Mouse (Mus musculus) liver, embryonic 11.5 days (tissue): Measurements from ENCODE around the gene Ubtd2. TPM values are rescaled to one million over a fixed set of nuclear protein-coding genes. Genes with fewer than 3 reads are reported as not detected.

Experiments
- ATAC-seq: fragments of 200-750 bp; cut with Nextera tagmentation; replicated peaks from 2 replicates; pipeline ENCODE4 v1.8.0; 2017; ENCODE audit warnings: moderate number of reproducible peaks, mild to moderate bottlenecking, moderate TSS enrichment, moderate library complexity; ENCODE audit not compliant: low FRiP score
- DNase-seq: peaks from one replicate; pipeline ENCODE4 v3.0.0-alpha.2; 2017; ENCODE audit warnings: low spot score
- H3K27ac ChIP-seq: fragments of 300-500 bp; sonication (generic); 2 replicates; pipeline ENCODE4 v1.5.1; 2014; ENCODE audit warnings: mild to moderate bottlenecking, low read depth, low read length, control low read depth
- H3K27me3 ChIP-seq: fragments of 300-500 bp; sonication (generic); replicated peaks from 2 replicates; pipeline ENCODE4 v1.6.1; 2014; ENCODE audit warnings: low read length, mixed read lengths; ENCODE audit not compliant: control insufficient read depth, insufficient read depth
- H3K36me3 ChIP-seq: fragments of 300-500 bp; sonication (generic); 2 replicates; pipeline ENCODE4 v1.6.1; 2014; ENCODE audit warnings: mild to moderate bottlenecking, low read length, moderate library complexity, mixed read lengths; ENCODE audit not compliant: control insufficient read depth, insufficient read depth
- H3K4me1 ChIP-seq: fragments of 300-500 bp; sonication (generic); replicated peaks from 2 replicates; pipeline ENCODE4 v1.6.1; 2014; ENCODE audit warnings: low read length, mixed read lengths; ENCODE audit not compliant: control insufficient read depth, insufficient read depth
- H3K4me2 ChIP-seq: fragments of 300-500 bp; sonication (generic); 2 replicates; pipeline ENCODE4 v1.6.1; 2014; ENCODE audit warnings: mild to moderate bottlenecking, control low read depth, moderate library complexity
- H3K4me3 ChIP-seq: fragments of 300-500 bp; sonication (generic); 2 replicates; pipeline ENCODE4 v1.5.1; 2014; ENCODE audit warnings: low read depth, low read length, control low read depth
- H3K9ac ChIP-seq: fragments of 300-500 bp; sonication (generic); 2 replicates; pipeline ENCODE4 v1.6.1; 2014; ENCODE audit warnings: low read depth, low read length, control low read depth
- H3K9me3 ChIP-seq: fragments of 300-500 bp; sonication (generic); 2 replicates; pipeline ENCODE4 v1.6.1; 2016; ENCODE audit warnings: low read length, inconsistent platforms, mixed read lengths; ENCODE audit not compliant: control insufficient read depth
- WGBS: fragments of 180-500 bp; shearing (Covaris S2); extraction: QIAGEN DNeasy Blood & Tissue Kit; methylation state at CpG from one replicate; pipeline ENCODE4 v1.1.7; 2014; 5-methylcytosine and 5-hydroxymethylcytosine counted together
- polyA plus RNA-seq: library from polyadenylated mRNA; unstranded; fragments of >200 nt; fragmentation: Nextera tagmentation; extraction: Ambion mirVana; gene quantifications from 2 replicates; pipeline ENCODE4 v1.2.1, GENCODE M21; 2014

Ubtd2 gene
- polyA plus RNA-seq = 21.1 and 23.2 TPM in 2 replicates

DNA sequence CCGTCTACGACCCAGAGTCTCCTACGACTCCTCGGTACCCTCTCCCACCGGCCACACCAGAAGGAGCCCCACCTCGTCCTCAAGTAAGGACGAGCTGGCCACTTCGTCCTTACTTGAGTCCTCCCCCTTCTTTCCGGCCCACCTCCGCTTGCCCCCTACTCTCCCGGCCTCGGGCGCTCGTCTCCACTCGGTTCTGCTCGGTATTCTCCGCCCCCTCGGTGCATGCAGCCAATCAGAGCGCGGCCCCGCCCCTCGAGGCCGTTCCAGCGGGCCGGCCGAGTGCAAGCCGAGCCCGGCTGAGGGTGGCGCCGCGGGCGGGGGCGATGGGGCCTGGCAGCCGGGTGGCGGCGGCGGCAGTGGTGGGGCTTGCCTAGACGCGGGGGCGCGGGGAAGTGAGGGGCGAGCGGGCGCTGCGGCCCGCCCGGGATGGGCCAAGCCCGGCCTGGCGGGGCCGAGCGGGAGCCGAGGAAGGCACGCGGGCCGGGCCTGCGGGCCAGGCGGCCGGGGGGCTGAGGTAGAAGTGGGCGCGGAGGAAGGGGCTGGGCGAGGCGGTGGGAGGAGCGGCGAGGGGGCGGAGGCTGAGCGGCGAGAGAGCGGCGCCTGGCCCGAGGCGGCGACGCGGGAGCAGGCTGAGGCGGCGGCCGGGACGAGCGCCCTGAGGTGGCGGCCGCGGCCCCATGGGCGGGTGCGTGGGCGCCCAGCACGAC, at the start of gene Ubtd2:
Ubtd2 (plus strand) TSS at position 571 of the 707 bp plus-strand sequence.
- peak within 1 kb of the TSS; percentile 98 for H3K4me2 ChIP-seq
- H3K4me3 ChIP-seq = peak within 1 kb of the TSS; percentile 79
- no peaks in the 10 kb centered on the region for H3K27me3 ChIP-seq
- no peaks in the 10 kb centered on the region; the same call in 1 of the 2 replicates for H3K4me1 ChIP-seq
- H3K27ac ChIP-seq = peak within 1 kb of the TSS; percentile 60
- WGBS = under 1% methylated on average over 81 of the region's 86 CpGs
- H3K9me3 ChIP-seq = no peaks in the 10 kb centered on the region
- H3K36me3 ChIP-seq = no peaks in the 10 kb centered on the region
- DNase-seq (peak; percentile 98), ATAC-seq (peak; percentile 96)
- peak within 1 kb of the TSS; percentile 87 for H3K9ac ChIP-seq

DNA sequence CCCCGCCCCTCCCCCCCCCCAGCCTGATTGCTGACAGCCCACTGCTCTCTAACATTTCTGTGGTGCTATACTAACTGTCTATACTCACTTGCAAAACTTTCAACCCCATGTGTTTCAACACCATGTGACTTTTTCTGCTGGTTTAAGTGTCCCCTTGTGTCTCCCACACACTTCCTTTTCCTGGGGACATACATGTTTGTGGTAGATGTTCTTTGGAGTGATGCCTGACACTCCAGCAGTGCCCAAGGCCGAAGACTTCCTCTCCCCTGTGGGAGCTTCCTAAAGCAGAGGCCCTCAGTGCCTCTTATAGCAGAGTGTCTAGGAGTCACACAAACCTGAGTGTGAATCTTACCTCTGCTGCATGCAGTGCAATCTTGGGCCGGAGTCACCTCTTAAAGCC, 47.3 kb upstream of the Ubtd2 start:
- H3K36me3 ChIP-seq = no peaks in the 10 kb centered on the region
- H3K4me2 ChIP-seq = no peak overlapping the region
- H3K27me3 ChIP-seq = no peaks in the 10 kb centered on the region
- no peaks in the 10 kb centered on the region for H3K9me3 ChIP-seq
- H3K4me1 ChIP-seq = no peaks in the 10 kb centered on the region
- ATAC-seq = no peak
- WGBS = 61% methylated on average over 3 of the region's 3 CpGs
- H3K9ac ChIP-seq = no peak overlapping the region
- DNase-seq = no peak
- H3K4me3 ChIP-seq = no peak overlapping the region
- H3K27ac ChIP-seq = no peak overlapping the region

DNA sequence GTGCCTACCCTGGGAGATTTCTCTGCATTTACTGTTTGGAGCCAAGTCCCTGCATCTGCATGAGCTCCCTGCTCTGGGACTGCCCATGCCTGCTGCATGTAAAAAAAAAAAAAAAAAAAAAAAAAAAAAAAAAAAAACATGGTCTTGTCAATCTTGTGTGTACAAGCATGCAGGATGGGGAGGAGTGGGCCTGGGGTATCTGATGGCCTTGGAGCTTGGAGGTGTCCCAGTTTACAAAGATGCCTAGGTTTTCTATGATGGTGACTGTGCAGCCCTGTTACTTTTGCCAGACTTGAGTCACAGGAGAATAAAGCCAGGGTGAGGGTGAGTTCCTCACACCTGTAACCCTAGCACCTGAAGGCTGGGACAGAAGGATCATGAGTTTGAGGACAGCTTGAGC, 46.1 kb upstream of the Ubtd2 start:
- Histone ChIP-seq H3K4me2 (no peak overlapping the region), H3K4me1 (no peaks in the 10 kb centered on the region), H3K4me3 (no peak overlapping the region), H3K36me3 (peaks cover 2% of the 10 kb centered on the region; the same call in 1 of the 2 replicates), H3K9ac (no peak overlapping the region), H3K9me3 (no peaks in the 10 kb centered on the region), H3K27me3 (no peaks in the 10 kb centered on the region), H3K27ac (no peak overlapping the region)
- DNase-seq (no peak), ATAC-seq (no peak)

DNA sequence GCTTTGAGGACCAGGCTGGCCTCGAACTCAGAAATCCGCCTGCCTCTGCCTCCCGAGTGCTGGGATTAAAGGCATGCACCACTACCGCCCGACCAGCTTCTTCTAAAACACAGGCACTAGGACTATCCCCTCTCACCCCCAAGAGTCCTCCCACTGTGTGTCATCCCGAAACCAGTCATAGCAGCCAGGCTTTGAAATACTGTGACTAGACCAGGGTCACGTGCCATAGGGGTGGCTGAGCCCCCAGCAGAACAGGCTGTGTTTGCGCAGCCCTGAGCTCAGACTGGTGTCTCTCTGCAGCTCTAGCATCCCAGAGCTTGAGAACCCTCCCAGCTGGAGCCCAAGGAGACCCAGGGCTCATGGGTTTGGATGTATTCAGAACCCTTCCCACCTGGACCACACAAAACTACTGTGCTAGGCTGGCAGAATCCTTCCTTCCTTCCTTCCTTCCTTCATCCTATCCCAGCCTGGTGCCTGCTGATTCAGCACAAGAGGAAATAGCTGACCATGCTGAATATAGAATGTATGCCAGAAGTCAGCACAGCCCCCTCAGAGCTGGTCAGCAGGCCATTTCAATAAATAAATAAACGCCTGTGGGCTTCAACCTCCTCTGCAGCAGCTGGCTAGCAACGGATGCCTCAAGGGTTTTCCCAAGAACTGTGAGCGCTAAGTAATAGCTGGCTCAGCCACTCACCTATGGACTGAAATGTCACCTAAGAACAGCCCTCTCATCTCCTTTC, 45.2 kb upstream of the Ubtd2 start:
- H3K4me2 ChIP-seq = no peak overlapping the region
- H3K27me3 ChIP-seq = no peaks in the 10 kb centered on the region
- WGBS = 82% methylated on average over 11 of the region's 11 CpGs
- no peak overlapping the region for H3K4me3 ChIP-seq
- no peak overlapping the region for H3K27ac ChIP-seq
- no peaks in the 10 kb centered on the region for H3K9me3 ChIP-seq
- H3K9ac ChIP-seq = no peak overlapping the region
- ATAC-seq = no peak
- no peak for DNase-seq
- H3K4me1 ChIP-seq = no peaks in the 10 kb centered on the region
- peaks cover 2% of the 10 kb centered on the region; the same call in 1 of the 2 replicates for H3K36me3 ChIP-seq

DNA sequence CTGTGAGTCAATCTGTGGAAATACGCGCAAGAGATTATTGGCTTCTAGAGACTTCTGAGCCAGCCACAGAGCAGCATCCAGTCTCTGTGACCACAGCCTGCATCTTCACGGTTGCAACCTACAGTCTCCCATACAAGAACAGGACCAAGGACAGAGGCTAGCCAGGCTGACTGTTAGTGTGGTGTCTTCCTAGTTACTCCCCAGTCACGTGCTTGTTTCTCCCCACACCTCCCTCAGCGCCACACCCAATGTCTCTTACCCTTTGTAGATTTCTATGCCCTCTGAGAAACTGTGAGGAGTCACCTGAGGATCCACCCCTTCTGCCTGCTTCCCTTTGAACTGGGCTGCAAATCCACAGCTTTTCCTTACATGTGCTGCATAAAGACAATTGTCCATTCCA, 35.2 kb upstream of the Ubtd2 start:
- no peaks in the 10 kb centered on the region for H3K9me3 ChIP-seq
- DNase-seq (no peak), ATAC-seq (no peak)
- no peak overlapping the region for H3K4me3 ChIP-seq
- H3K36me3 ChIP-seq = peaks cover 12% of the 10 kb centered on the region; the same call in 1 of the 2 replicates
- no peak overlapping the region for H3K9ac ChIP-seq
- H3K4me1 ChIP-seq = no peaks in the 10 kb centered on the region
- H3K27ac ChIP-seq = no peak overlapping the region
- WGBS = 77% methylated on average over 5 of the region's 5 CpGs
- H3K27me3 ChIP-seq = no peaks in the 10 kb centered on the region
- no peak overlapping the region for H3K4me2 ChIP-seq

DNA sequence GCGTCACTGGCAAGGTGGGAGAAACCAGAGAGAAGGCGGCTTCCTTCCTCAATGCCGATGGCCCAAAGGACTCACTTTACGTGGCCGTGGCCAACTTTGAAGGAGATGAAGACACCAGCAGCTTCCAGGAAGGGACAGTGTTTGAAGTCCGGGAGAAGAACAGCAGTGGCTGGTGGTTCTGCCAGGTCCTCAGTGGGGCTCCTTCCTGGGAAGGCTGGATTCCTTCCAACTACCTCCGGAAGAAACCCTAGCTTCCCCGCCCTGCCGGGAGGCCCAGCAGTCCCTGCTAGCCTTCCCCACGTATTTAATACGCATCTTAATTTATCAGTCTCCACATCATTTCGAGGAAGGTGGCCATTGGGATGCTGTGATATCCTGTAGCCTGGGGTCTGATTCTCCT, 31.9 kb upstream of the Ubtd2 start:
- no peak overlapping the region for H3K4me2 ChIP-seq
- DNase-seq = no peak
- no peaks in the 10 kb centered on the region for H3K9me3 ChIP-seq
- no peak overlapping the region for H3K9ac ChIP-seq
- no peaks in the 10 kb centered on the region for H3K27me3 ChIP-seq
- H3K27ac ChIP-seq = no peak overlapping the region
- peaks cover 12% of the 10 kb centered on the region; the same call in 1 of the 2 replicates for H3K36me3 ChIP-seq
- no peak for ATAC-seq
- 85% methylated on average over 12 of the region's 12 CpGs for WGBS
- H3K4me3 ChIP-seq = no peak overlapping the region
- no peaks in the 10 kb centered on the region for H3K4me1 ChIP-seq

DNA sequence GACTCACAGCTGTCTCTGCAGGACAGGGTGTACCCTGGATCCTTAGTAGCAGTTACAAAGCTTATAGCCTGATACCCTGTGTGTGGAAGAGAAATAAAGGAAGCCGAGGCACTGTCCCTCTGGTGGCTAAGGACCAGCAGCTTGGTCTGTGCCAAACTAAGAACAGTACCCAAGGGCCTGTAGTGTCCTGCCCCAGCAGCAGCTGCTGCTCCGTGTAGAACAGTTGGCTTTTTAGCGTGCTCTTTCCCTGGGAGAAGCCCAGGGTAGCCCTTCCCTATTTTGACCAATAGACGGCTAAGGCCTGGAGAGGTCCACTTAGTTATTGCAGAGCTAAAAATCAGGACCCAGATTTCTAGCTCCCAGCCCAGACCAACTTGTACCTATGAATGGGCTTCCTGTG, 30.6 kb upstream of the Ubtd2 start:
- Histone ChIP-seq H3K36me3 (peaks cover 12% of the 10 kb centered on the region; the same call in 1 of the 2 replicates), H3K9me3 (no peaks in the 10 kb centered on the region), H3K4me3 (no peak overlapping the region), H3K27ac (no peak overlapping the region), H3K9ac (no peak overlapping the region), H3K4me1 (no peaks in the 10 kb centered on the region), H3K27me3 (no peaks in the 10 kb centered on the region), H3K4me2 (no peak overlapping the region)
- ATAC-seq (no peak), DNase-seq (no peak)
- 71% methylated on average over 4 of the region's 4 CpGs for WGBS

DNA sequence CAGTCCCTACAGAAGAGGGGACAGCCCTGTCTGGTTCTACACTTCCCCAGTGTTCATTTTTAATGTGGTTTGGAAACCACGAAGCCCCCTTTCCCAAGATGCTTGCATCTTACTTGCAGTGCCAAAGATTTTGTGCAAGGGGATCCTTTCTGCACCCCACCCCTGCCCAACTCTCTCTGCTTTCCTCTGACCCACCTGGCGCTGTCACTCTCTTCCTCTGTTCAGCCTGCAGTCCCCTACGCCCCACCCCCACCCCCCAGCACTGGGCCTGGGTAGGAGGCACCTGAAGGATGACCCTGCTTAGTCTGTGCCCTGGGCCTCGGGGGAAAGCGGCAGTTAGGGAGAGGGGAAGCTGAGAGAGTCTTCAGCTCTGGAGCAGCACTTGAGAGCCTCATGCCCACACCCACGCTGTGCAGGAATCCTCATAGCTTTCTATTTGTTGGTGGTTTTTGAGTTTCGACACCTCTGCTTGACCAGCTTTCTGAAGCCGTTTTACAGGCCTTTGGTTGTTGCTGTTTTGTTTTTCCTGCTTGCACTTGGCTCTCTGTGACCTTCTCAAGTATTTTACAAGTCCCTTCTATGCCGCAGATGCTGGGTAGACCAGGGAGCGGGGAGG, 30.0 kb upstream of the Ubtd2 start:
- no peaks in the 10 kb centered on the region for H3K27me3 ChIP-seq
- H3K36me3 ChIP-seq = peaks cover 12% of the 10 kb centered on the region; the same call in 1 of the 2 replicates
- no peak for ATAC-seq
- 70% methylated on average over 10 of the region's 10 CpGs for WGBS
- H3K27ac ChIP-seq = no peak overlapping the region
- H3K4me2 ChIP-seq = no peak overlapping the region
- no peaks in the 10 kb centered on the region for H3K9me3 ChIP-seq
- DNase-seq = no peak
- no peak overlapping the region for H3K9ac ChIP-seq
- no peak overlapping the region for H3K4me3 ChIP-seq
- no peaks in the 10 kb centered on the region for H3K4me1 ChIP-seq
